26 mouse cellular contexts compared by ENCODE assay signal in the genomic region with DNA sequence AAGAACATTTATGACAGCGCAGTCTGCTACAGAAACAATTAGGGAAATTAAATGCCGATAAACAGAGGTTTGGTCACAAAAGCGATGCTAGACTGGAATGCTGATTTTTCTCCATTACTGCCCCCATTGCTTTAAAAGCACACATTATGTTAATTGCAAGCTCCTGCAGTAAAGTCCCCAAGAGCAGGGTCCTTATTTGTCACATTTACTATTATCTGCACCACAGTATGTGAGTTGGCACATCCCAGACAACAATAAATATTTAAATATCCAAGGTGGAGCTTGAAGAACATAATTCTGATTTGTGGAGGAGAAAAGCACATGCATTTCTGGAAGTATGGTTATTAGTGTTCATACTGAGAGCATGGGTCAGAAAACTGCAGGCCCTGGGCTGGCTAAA.
DNase-seq lines count a peak whose midpoint lies in the region; ATAC-seq lines count a peak whose summit lies in the region.
"Had no signal": no experiment of that assay in that cellular context is flagged by ENCODE, and none has a peak within 500 bp of the region (broad histone marks: within the 10 kb centered on the region; RNA-seq: fewer than 3 reads in every experiment).

No protein-coding gene starts in this region.

- no peak for ATAC-seq in hindbrain, embryonic 12.5 days (ENCODE audit: low FRiP score)
- ATAC-seq in neural tube, embryonic 11.5 days (ENCODE audit: insufficient read depth, low FRiP score, low TSS enrichment): no peak
- ATAC-seq in hindbrain, embryonic 16.5 days: no peak
- ATAC-seq: inflammation-experienced regulatory T-cells, adult 6 months; liver, embryonic 12.5 days; liver, postnatal 0 days had no signal

- no peaks in the 10 kb centered on the region for H3K27me3 ChIP-seq in hindbrain, embryonic 12.5 days
- H3K27me3 ChIP-seq in hindbrain, embryonic 10.5 days (ENCODE audit: insufficient read depth, poor library complexity, severe bottlenecking): no peaks in the 10 kb centered on the region
- H3K27me3 ChIP-seq in neural tube, embryonic 11.5 days (ENCODE audit: control insufficient read depth, insufficient read depth, low read length): no peaks in the 10 kb centered on the region
- no peaks in the 10 kb centered on the region for H3K27me3 ChIP-seq in hindbrain, embryonic 16.5 days (replicated peaks; ENCODE audit: control insufficient read depth, insufficient read depth, low read length)
- H3K27me3 ChIP-seq: embryonic facial prominence, embryonic 13.5 days; kidney, embryonic 15.5 days; liver, embryonic 12.5 days; midbrain, embryonic 12.5 days; stomach, embryonic 15.5 days had no signal

- no peak overlapping the region for H3K9ac ChIP-seq in hindbrain, embryonic 12.5 days
- H3K9ac ChIP-seq in neural tube, embryonic 11.5 days (ENCODE audit: low read length): no peak overlapping the region
- H3K9ac ChIP-seq in hindbrain, embryonic 16.5 days (ENCODE audit: low read depth, low read length): no peak overlapping the region
- H3K9ac ChIP-seq: embryonic facial prominence, embryonic 13.5 days; kidney, embryonic 15.5 days; liver, embryonic 12.5 days; liver, postnatal 0 days; midbrain, embryonic 12.5 days; stomach, embryonic 15.5 days had no signal

- no peaks in the 10 kb centered on the region; the same call in 1 of the 2 replicates for H3K9me3 ChIP-seq in hindbrain, embryonic 12.5 days (replicated peaks)
- H3K9me3 ChIP-seq in hindbrain, embryonic 10.5 days: peaks cover under 1% of the 10 kb centered on the region; the same call in 1 of the 2 replicates
- no peaks in the 10 kb centered on the region for H3K9me3 ChIP-seq in neural tube, embryonic 11.5 days (ENCODE audit: control insufficient read depth, low read length)
- no peaks in the 10 kb centered on the region for H3K9me3 ChIP-seq in hindbrain, embryonic 16.5 days (ENCODE audit: control insufficient read depth, low read length)
- H3K9me3 ChIP-seq: embryonic facial prominence, embryonic 13.5 days; heart, embryonic 10.5 days; kidney, embryonic 15.5 days; liver, embryonic 12.5 days; midbrain, embryonic 12.5 days; stomach, embryonic 15.5 days had no signal

- peak overlapping the region; percentile 56 for H3K27ac ChIP-seq in hindbrain, embryonic 12.5 days
- H3K27ac ChIP-seq in hindbrain, embryonic 10.5 days: no peak overlapping the region
- H3K27ac ChIP-seq in neural tube, embryonic 11.5 days (ENCODE audit: low read depth, low read length): peak overlapping the region; percentile 34; the same call in 1 of the 2 replicates
- H3K27ac ChIP-seq in hindbrain, embryonic 16.5 days (ENCODE audit: low read depth, low read length): peak overlapping the region; percentile 9; the same call in 1 of the 2 replicates
- H3K27ac ChIP-seq: embryonic facial prominence, embryonic 13.5 days; heart, embryonic 10.5 days; kidney, embryonic 15.5 days; left cerebral cortex, adult 2 months; liver, embryonic 12.5 days; midbrain, embryonic 12.5 days; stomach, embryonic 15.5 days had no signal

- no peak overlapping the region for H3K4me2 ChIP-seq in hindbrain, embryonic 12.5 days (replicated peaks)
- H3K4me2 ChIP-seq in neural tube, embryonic 11.5 days (ENCODE audit: low read depth): no peak overlapping the region
- no peak overlapping the region for H3K4me2 ChIP-seq in hindbrain, embryonic 16.5 days (ENCODE audit: low read length)
- H3K4me2 ChIP-seq: embryonic facial prominence, embryonic 13.5 days; kidney, embryonic 15.5 days; liver, embryonic 12.5 days; midbrain, embryonic 12.5 days; stomach, embryonic 15.5 days had no signal

- H3K4me3 ChIP-seq in hindbrain, embryonic 12.5 days: no peak overlapping the region
- no peak overlapping the region for H3K4me3 ChIP-seq in hindbrain, embryonic 10.5 days
- no peak overlapping the region for H3K4me3 ChIP-seq in neural tube, embryonic 11.5 days (ENCODE audit: low read depth, low read length)
- no peak overlapping the region for H3K4me3 ChIP-seq in hindbrain, embryonic 16.5 days (ENCODE audit: low read length)
- H3K4me3 ChIP-seq: embryonic facial prominence, embryonic 13.5 days; heart, embryonic 10.5 days; kidney, embryonic 15.5 days; left cerebral cortex, adult 2 months; liver, embryonic 12.5 days; midbrain, embryonic 12.5 days; stomach, embryonic 15.5 days had no signal

- DNase-seq in hindbrain, embryonic 10.5 days (ENCODE audit: low spot score): no peak
- no peak for DNase-seq in neural tube, embryonic 11.5 days (ENCODE audit: low spot score)
- DNase-seq in neural tube, embryonic 10.5 days (ENCODE audit: extremely low spot score, low spot score): no peak
- DNase-seq in thymus, postnatal 4 days: no peak
- DNase-seq in left cerebral cortex, adult 8-10 months (ENCODE audit: low spot score in 2 of 2): no peak
- DNase-seq: adrenal gland, postnatal 25 days; B cell, adult 2 months; cerebellum, adult 18-20 months; gastrocnemius, postnatal 10 days; heart, postnatal 36 days; kidney, adult 11 months; kidney, postnatal 25 days; liver, postnatal 0 days; lung, postnatal 36 days; right cerebral cortex, postnatal 25 days; thymus, postnatal 25 days had no signal

- 80% methylated on average over 3 of the region's 3 CpGs for WGBS in hindbrain, embryonic 12.5 days
- WGBS in hindbrain, embryonic 10.5 days: 96% methylated on average over 3 of the region's 3 CpGs
- 76% methylated on average over 3 of the region's 3 CpGs for WGBS in neural tube, embryonic 11.5 days
- 42% methylated on average over 3 of the region's 3 CpGs for WGBS in hindbrain, embryonic 16.5 days

- peaks cover 43% of the 10 kb centered on the region for H3K4me1 ChIP-seq in hindbrain, embryonic 12.5 days
- H3K4me1 ChIP-seq in hindbrain, embryonic 10.5 days (replicated peaks): peaks cover 46% of the 10 kb centered on the region
- peaks cover 6% of the 10 kb centered on the region; the same call in 1 of the 2 replicates for H3K4me1 ChIP-seq in neural tube, embryonic 11.5 days (ENCODE audit: control insufficient read depth, insufficient read depth, low read length)
- H3K4me1 ChIP-seq in hindbrain, embryonic 16.5 days (ENCODE audit: control insufficient read depth, insufficient read depth, low read depth, low read length): peaks cover 27% of the 10 kb centered on the region
- H3K4me1 ChIP-seq: kidney, embryonic 15.5 days; liver, embryonic 12.5 days; stomach, embryonic 15.5 days had no signal

- no peaks in the 10 kb centered on the region for H3K36me3 ChIP-seq in hindbrain, embryonic 12.5 days
- H3K36me3 ChIP-seq in hindbrain, embryonic 10.5 days: peaks cover 13% of the 10 kb centered on the region
- no peaks in the 10 kb centered on the region for H3K36me3 ChIP-seq in neural tube, embryonic 11.5 days (ENCODE audit: control insufficient read depth, insufficient read depth, low read length)
- no peaks in the 10 kb centered on the region for H3K36me3 ChIP-seq in hindbrain, embryonic 16.5 days (ENCODE audit: control insufficient read depth, insufficient read depth, low read length)
- H3K36me3 ChIP-seq: embryonic facial prominence, embryonic 13.5 days; heart, embryonic 10.5 days; kidney, embryonic 15.5 days; liver, embryonic 12.5 days; midbrain, embryonic 12.5 days; stomach, embryonic 15.5 days had no signal
